Mouse (Mus musculus) liver, postnatal 0 days (tissue): Measurements from ENCODE around the gene Fam3a. TPM values are rescaled to one million over a fixed set of nuclear protein-coding genes. Genes with fewer than 3 reads are reported as not detected.

ENCODE experiments used
- ATAC-seq: fragments of 200-750 bp; cut with Nextera tagmentation; 2 replicates; pipeline ENCODE4 v1.8.0; 2017; ENCODE audit warnings: mild to moderate bottlenecking, moderate library complexity
- DNase-seq: peaks from one replicate; pipeline ENCODE4 v3.0.0-alpha.2; 2016
- H3K27ac ChIP-seq: fragments of 300-500 bp; sonication (generic); 2 replicates; pipeline ENCODE4 v1.5.1; 2014; ENCODE audit warnings: antibody characterized with exemption, moderate library complexity, mild to moderate bottlenecking, low read depth
- H3K27me3 ChIP-seq: fragments of 300-500 bp; sonication (generic); 2 replicates; pipeline ENCODE4 v1.6.1; 2014; ENCODE audit warnings: low read length, control low read depth, mixed read lengths; ENCODE audit not compliant: insufficient read depth
- H3K36me3 ChIP-seq: fragments of 300-500 bp; sonication (generic); replicated peaks from 2 replicates; pipeline ENCODE4 v1.6.1; 2014; ENCODE audit warnings: mild to moderate bottlenecking, control low read depth, low read length, moderate library complexity, mixed read lengths; ENCODE audit not compliant: insufficient read depth
- H3K4me1 ChIP-seq: fragments of 300-500 bp; sonication (generic); 2 replicates; pipeline ENCODE4 v1.6.1; 2014; ENCODE audit warnings: antibody characterized with exemption, mild to moderate bottlenecking, control low read depth; ENCODE audit not compliant: insufficient read depth
- H3K4me2 ChIP-seq: fragments of 300-500 bp; sonication (generic); 2 replicates; pipeline ENCODE4 v1.6.1; 2014; ENCODE audit warnings: low read depth, mild to moderate bottlenecking, low read length, moderate library complexity, mixed read lengths
- H3K4me3 ChIP-seq: fragments of 300-500 bp; sonication (generic); 2 replicates; pipeline ENCODE4 v1.5.1; 2014; ENCODE audit warnings: low read depth, low read length
- H3K9ac ChIP-seq: fragments of 300-500 bp; sonication (generic); replicated peaks from 2 replicates; pipeline ENCODE4 v1.6.1; 2014; ENCODE audit warnings: mild to moderate bottlenecking, moderate library complexity
- H3K9me3 ChIP-seq: fragments of 300-500 bp; sonication (generic); 2 replicates; pipeline ENCODE4 v1.6.1; 2016; ENCODE audit warnings: mild to moderate bottlenecking, control low read depth, low read length, mixed read lengths
- CTCF ChIP-seq: sonication (generic); IDR thresholded peaks from 2 replicates; pipeline ENCODE4 v1.5.1; 2016; ENCODE audit warnings: antibody characterized with exemption, low read depth
- EP300 ChIP-seq: IDR thresholded peaks from 2 replicates; pipeline ENCODE4 v1.6.1; 2016; ENCODE audit warnings: antibody characterized with exemption, low read depth, mild to moderate bottlenecking
- WGBS: fragments of 180-500 bp; shearing (Covaris S2); extraction: QIAGEN DNeasy Blood & Tissue Kit; methylation state at CpG from one replicate; pipeline ENCODE4 v1.1.7; 2014; ENCODE audit not compliant: insufficient replicate concordance; 5-methylcytosine and 5-hydroxymethylcytosine counted together
- polyA plus RNA-seq: library from polyadenylated mRNA; unstranded; fragments of >200 nt; fragmentation: Nextera tagmentation; extraction: Ambion mirVana; gene quantifications from 2 replicates; pipeline ENCODE4 v1.2.1, GENCODE M21; 2015

Fam3a gene
- polyA plus RNA-seq, 1 experiment from 2014 or later: 11.1 TPM

DNA sequence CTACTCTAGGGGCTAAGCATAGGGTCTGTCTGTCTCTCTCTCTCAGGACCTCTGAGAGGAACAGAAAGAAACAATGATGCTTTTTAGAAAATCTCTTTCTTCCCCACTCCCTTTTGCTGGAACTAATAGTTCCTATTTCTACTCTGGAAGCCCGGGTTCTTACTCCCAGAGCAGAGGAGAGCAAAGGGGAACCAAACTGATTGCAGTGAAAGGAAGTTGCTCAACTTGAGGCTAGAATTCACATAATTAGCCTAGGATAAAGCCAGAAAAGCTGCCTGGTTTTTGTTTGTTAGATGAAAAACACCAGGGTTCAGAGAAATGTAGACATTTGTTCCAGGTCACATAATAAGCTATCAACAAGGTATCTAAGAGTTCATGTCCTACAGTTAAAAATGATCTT lies 33.2 kb upstream of the Fam3a start:
- peaks cover 5% of the 10 kb centered on the region for H3K4me1 ChIP-seq
- H3K4me2 ChIP-seq: peak overlapping the region; percentile 80

DNA sequence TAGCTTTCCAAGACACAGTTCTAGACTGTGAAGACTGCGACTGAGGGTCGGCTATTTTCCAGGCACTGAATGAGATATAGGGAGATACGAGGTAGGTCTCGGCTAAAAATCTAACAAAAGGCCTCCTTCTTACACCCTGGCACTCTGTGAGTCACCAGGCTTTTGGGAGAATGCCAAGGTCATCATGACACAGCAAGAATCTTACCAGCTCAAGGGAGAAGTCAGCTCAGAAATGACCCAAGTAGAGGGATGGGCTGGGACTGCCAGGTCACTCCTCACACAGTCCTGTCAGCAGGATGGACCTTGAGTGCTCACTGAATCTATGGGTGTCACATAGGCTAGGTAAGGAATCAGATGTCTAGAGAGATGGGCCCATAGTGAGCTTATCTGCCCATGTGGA lies 32.1 kb upstream of the Fam3a start:
- Histone ChIP-seq H3K4me2 (peak overlapping the region; percentile 80), H3K9ac (peak overlapping the region; percentile 55), H3K4me3 (peak overlapping the region; percentile 61), H3K9me3 (no peaks in the 10 kb centered on the region), H3K27ac (peak overlapping the region; percentile 86), H3K27me3 (no peaks in the 10 kb centered on the region), H3K4me1 (peaks cover 2% of the 10 kb centered on the region), H3K36me3 (no peaks in the 10 kb centered on the region; the same call in 1 of the 2 replicates)
- TF ChIP-seq EP300: no peak
- WGBS: 47% methylated on average over 4 of the region's 4 CpGs
- DNase-seq (peak; percentile 77), ATAC-seq (peak; percentile 55)

More for the DNA sequence above, 33.2 kb upstream of the Fam3a start:
- DNase-seq (no peak), ATAC-seq (no peak)
- H3K9me3 ChIP-seq: no peaks in the 10 kb centered on the region
- peak overlapping the region; percentile 55 for H3K9ac ChIP-seq
- H3K36me3 ChIP-seq: no peaks in the 10 kb centered on the region; the same call in 1 of the 2 replicates
- no peaks in the 10 kb centered on the region for H3K27me3 ChIP-seq
- H3K27ac ChIP-seq: peak overlapping the region; percentile 86
- H3K4me3 ChIP-seq: peak overlapping the region; percentile 61
- TF ChIP-seq EP300 (no peak), CTCF (no peak)
- 15% methylated on average over 1 of the region's 1 CpGs for WGBS

DNA sequence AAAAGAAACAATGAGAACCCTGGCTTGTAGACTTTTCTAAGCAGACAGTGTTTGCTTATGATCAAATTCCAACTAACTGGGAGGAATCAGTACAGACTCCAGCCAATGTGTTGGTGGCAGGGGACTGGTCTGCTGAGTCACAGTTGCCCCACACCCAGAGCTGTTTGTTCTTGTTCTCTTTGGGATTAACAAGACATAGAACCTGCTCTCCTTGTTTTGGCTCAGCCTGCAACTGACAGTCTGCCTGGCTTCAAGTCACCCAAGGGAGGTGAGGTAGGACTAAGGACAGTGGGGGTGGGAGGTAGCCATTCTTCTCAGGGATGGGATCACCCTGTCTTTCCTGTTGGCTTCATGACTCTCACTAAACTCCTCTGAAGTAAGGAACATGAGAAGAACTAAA lies 31.4 kb upstream of the Fam3a start:
- ATAC-seq: peak; percentile 66
- no peaks in the 10 kb centered on the region for H3K9me3 ChIP-seq

DNA sequence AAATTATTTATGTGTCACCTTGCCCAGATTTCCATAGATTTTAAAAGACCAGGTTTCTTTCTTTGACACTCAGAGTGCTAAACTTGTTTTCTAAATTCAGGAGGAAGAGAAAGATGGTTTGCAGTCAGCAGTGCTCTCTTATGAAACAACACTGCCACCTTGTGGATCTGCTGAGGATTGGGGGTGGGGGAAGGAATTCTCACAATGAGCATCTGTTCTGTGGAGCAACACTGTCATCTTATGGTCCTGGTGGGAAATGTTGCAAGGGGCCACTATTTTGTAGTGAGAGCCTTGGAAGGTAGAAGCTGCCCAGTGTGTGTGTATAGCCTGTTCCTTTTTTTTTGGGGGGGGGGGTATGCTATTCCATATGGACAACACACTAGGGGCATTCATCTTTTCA lies 20.3 kb upstream of the Fam3a start:
- ATAC-seq (peak; percentile 74), DNase-seq (peak; percentile 63)
- H3K36me3 ChIP-seq: no peaks in the 10 kb centered on the region; the same call in 1 of the 2 replicates
- H3K9me3 ChIP-seq: no peaks in the 10 kb centered on the region
- H3K27me3 ChIP-seq: no peaks in the 10 kb centered on the region
- no peak overlapping the region for H3K4me2 ChIP-seq
- no peaks in the 10 kb centered on the region for H3K4me1 ChIP-seq
- TF ChIP-seq CTCF (peak; percentile 96), EP300 (no peak)
- no peak overlapping the region for H3K27ac ChIP-seq
- no peak overlapping the region for H3K4me3 ChIP-seq
- no peak overlapping the region for H3K9ac ChIP-seq

More for the DNA sequence above, 31.4 kb upstream of the Fam3a start:
- H3K4me3 ChIP-seq: peak overlapping the region; percentile 61
- H3K4me1 ChIP-seq: peaks cover 2% of the 10 kb centered on the region
- peak overlapping the region; percentile 80 for H3K4me2 ChIP-seq
- H3K36me3 ChIP-seq: no peaks in the 10 kb centered on the region; the same call in 1 of the 2 replicates
- peak; percentile 59 for DNase-seq
- H3K9ac ChIP-seq: no peak overlapping the region; the same call in 1 of the 2 replicates
- peak overlapping the region; percentile 86 for H3K27ac ChIP-seq
- TF ChIP-seq CTCF (no peak), EP300 (peak; percentile 20; the same call in 1 of the 2 replicates)
- H3K27me3 ChIP-seq: no peaks in the 10 kb centered on the region

DNA sequence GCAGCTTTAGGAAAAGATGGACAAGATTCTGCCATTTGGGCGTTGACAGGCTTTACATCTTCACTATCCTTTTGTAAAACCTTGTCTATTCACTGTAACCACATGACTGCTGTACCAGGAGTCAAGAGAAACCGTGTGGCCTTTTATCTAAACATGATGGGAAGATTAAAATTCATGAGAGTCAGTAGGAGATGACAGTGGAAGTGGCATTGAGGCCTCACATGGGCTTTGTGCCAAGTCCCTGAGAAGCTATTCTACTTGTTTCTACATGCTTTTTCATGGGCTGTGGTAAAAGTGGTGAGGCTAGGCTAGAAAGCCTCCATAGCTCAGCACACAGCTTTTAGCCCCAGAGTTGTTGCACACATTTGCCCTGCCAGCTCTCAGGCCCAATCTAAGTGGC lies 15.3 kb upstream of the Fam3a start:
- DNase-seq (no peak), ATAC-seq (no peak)
- Histone ChIP-seq H3K9me3 (no peaks in the 10 kb centered on the region), H3K4me2 (no peak overlapping the region), H3K4me1 (no peaks in the 10 kb centered on the region), H3K27me3 (no peaks in the 10 kb centered on the region), H3K36me3 (no peaks in the 10 kb centered on the region; the same call in 1 of the 2 replicates), H3K27ac (no peak overlapping the region), H3K4me3 (no peak overlapping the region), H3K9ac (no peak overlapping the region)
- 51% methylated on average over 2 of the region's 2 CpGs for WGBS
- TF ChIP-seq CTCF: no peak
- no peak for TF ChIP-seq EP300

DNA sequence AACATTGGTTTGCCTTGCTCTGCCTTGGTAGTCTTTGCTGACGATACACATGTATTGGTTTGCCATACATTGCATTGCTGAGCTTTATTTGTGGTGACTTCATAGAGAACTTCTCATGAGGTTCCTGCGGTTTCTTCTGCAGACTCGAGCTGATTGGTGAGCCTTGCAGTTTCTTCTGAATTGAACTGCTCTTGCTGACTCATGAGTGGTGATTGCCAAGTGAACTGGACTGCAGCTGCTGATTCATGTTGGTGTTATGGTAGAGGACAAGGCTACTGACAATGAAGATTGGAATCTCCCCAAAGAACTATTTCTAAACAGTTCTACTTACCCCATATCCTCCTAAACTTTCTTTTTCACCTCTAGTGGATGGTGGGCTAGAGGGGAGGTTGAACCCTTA lies 7.1 kb upstream of the Fam3a start:
- no peak overlapping the region for H3K27ac ChIP-seq
- no peaks in the 10 kb centered on the region for H3K9me3 ChIP-seq
- no peak overlapping the region for H3K4me2 ChIP-seq
- TF ChIP-seq EP300: no peak
- no peak for TF ChIP-seq CTCF
- ATAC-seq (no peak), DNase-seq (no peak)
- H3K9ac ChIP-seq: no peak overlapping the region
- no peaks in the 10 kb centered on the region for H3K4me1 ChIP-seq
- H3K4me3 ChIP-seq: no peak overlapping the region
- no peaks in the 10 kb centered on the region for H3K36me3 ChIP-seq
- whole genome bisulfite sequencing: 76% methylated on average over 3 of the region's 3 CpGs
- no peaks in the 10 kb centered on the region for H3K27me3 ChIP-seq

DNA sequence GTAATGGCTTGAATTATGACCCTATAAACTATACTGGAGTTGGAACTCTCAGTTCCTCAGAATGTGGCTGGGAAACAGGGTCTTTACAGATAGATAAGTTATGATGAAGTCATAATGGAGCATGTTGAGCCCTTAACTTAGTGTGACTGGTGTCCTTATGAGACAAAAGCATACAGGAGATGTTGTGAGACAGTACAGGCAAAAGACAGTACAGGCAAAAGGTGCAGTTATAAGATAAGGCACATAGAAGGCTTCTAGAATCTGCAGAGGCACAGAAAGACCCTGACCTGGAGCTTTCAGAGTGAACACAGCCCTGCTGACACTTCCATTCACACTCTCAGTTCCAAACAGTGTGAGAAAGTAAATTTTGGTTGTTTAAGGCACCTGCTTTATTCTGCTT lies 4.9 kb downstream of the Fam3a start:
- H3K27me3 ChIP-seq: no peaks in the 10 kb centered on the region
- no peak overlapping the region for H3K9ac ChIP-seq
- ATAC-seq: no peak

More for the DNA sequence above, 4.9 kb downstream of the Fam3a start:
- Histone ChIP-seq H3K4me2 (no peak overlapping the region), H3K9me3 (no peaks in the 10 kb centered on the region), H3K36me3 (0 out of 2 replicates have a peak, but pooled peaks cover 12% of the 10 kb centered on the region), H3K4me1 (peaks cover 2% of the 10 kb centered on the region; the same call in 1 of the 2 replicates), H3K27ac (no peak overlapping the region), H3K4me3 (no peak overlapping the region)
- DNase-seq: no peak
- TF ChIP-seq CTCF (no peak), EP300 (peak; percentile 68)
